Mouse (Mus musculus) CH12.LX (cell line): ENCODE measurements around the gene Camsap2. TPM values are rescaled to one million over a fixed set of nuclear protein-coding genes. Genes with fewer than 3 reads are reported as not detected.

Experiments used
- DNase-seq: peaks from one replicate; pipeline ENCODE4 v3.0.0-alpha.2; 2013; ENCODE audit errors: extremely low read depth
- H3K27ac ChIP-seq: 2 replicates; pipeline ENCODE4 v1.5.1; 2012; ENCODE audit warnings: low read depth, mild to moderate bottlenecking, control low read depth, moderate library complexity; ENCODE audit not compliant: insufficient read depth
- H3K27me3 ChIP-seq: replicated peaks from 2 replicates; pipeline ENCODE3; 2012; ENCODE audit warnings: inconsistent platforms
- H3K36me3 ChIP-seq, 2 experiments: replicated peaks in 1 of 2; 2 replicates each; pipeline versions ENCODE3 to v1.6.1; 2012; ENCODE audit warnings: inconsistent platforms in 1 of 2, low read length in 1 of 2, mild to moderate bottlenecking in 1 of 2, mixed read lengths in 1 of 2, moderate library complexity in 1 of 2; ENCODE audit not compliant: control insufficient read depth in 1 of 2, insufficient read depth in 1 of 2
- H3K4me1 ChIP-seq, 2 experiments: 2 replicates each; pipeline ENCODE4 v1.6.1; 2012; ENCODE audit warnings: inconsistent platforms in 1 of 2, moderate library complexity in 1 of 2; ENCODE audit not compliant: insufficient read depth in 2 of 2, control insufficient read depth in 1 of 2
- H3K4me2 ChIP-seq: 2 replicates; pipeline ENCODE4 v1.6.1; 2012; ENCODE audit warnings: low read depth, mild to moderate bottlenecking, control low read depth; ENCODE audit not compliant: poor library complexity, insufficient read depth, severe bottlenecking
- H3K4me3 ChIP-seq, 3 experiments: fragments of 150-350 bp in 1 of 3; sonication (generic) in 1 of 3; replicated peaks in 1 of 3; 2 replicates each; pipeline versions ENCODE3 to v1.5.1; 2011 to 2012; ENCODE audit warnings: low read depth in 2 of 3, low read length in 2 of 3, mild to moderate bottlenecking in 2 of 3, moderate library complexity in 2 of 3, control low read depth in 1 of 3, improper control_type of control experiment in 1 of 3, inconsistent platforms in 1 of 3, mixed read lengths in 1 of 3; ENCODE audit not compliant: poor library complexity in 1 of 3
- H3K79me2 ChIP-seq: replicated peaks from 2 replicates; pipeline ENCODE4 v1.6.1; 2012; ENCODE audit warnings: mild to moderate bottlenecking, moderate library complexity; ENCODE audit not compliant: control insufficient read depth, poor library complexity, insufficient read depth, severe bottlenecking; ENCODE audit errors: extremely low read depth
- H3K9ac ChIP-seq: 2 replicates; pipeline ENCODE4 v1.6.1; 2012; ENCODE audit warnings: low read depth, mild to moderate bottlenecking, control low read depth, moderate library complexity; ENCODE audit not compliant: insufficient read depth
- H3K9me3 ChIP-seq: replicated peaks from 2 replicates; pipeline ENCODE3; 2012; ENCODE audit warnings: low read length, inconsistent platforms, mixed read lengths
- BHLHE40 ChIP-seq: IDR thresholded peaks from 2 replicates; pipeline ENCODE4 v1.6.1; 2011; ENCODE audit warnings: mild to moderate bottlenecking, low read depth, low read length, improper control_type of control experiment
- CHD1 ChIP-seq: IDR thresholded peaks from 2 replicates; pipeline ENCODE4 v1.6.1; 2012; ENCODE audit warnings: low read depth, low read length, improper control_type of control experiment, inconsistent platforms
- CHD2 ChIP-seq: IDR thresholded peaks from 2 replicates; pipeline ENCODE4 v1.6.1; 2011; ENCODE audit warnings: low read length, improper control_type of control experiment
- CTCF ChIP-seq, 2 experiments: IDR thresholded peaks in 1 of 2; conservative IDR thresholded peaks in 1 of 2; 2 replicates each; pipeline ENCODE4 v1.5.1; 2011 to 2012; ENCODE audit warnings: low read depth in 2 of 2, low read length in 2 of 2, improper control_type of control experiment in 1 of 2, inconsistent platforms in 1 of 2, mild to moderate bottlenecking in 1 of 2, moderate library complexity in 1 of 2
- E2F4 ChIP-seq: IDR thresholded peaks from 2 replicates; pipeline ENCODE4 v1.6.1; 2011; ENCODE audit warnings: low read depth, low read length, improper control_type of control experiment; ENCODE audit not compliant: insufficient replicate concordance
- EP300 ChIP-seq: IDR thresholded peaks from 2 replicates; pipeline ENCODE4 v1.6.1; 2011; ENCODE audit warnings: low read length, improper control_type of control experiment
- IRF4 ChIP-seq: IDR thresholded peaks from 2 replicates; pipeline ENCODE4 v1.6.1; 2014; ENCODE audit warnings: low read depth, mild to moderate bottlenecking, inconsistent platforms, low read length, improper control_type of control experiment
- JUND ChIP-seq: conservative IDR thresholded peaks from 2 replicates; pipeline ENCODE4 v1.6.1; 2011; ENCODE audit warnings: low read depth, low read length, improper control_type of control experiment
- MAX ChIP-seq: IDR thresholded peaks from 2 replicates; pipeline ENCODE4 v1.6.1; 2011; ENCODE audit warnings: low read length, improper control_type of control experiment
- MAZ ChIP-seq: IDR thresholded peaks from 2 replicates; pipeline ENCODE4 v1.6.1; 2012; ENCODE audit warnings: low read depth, mild to moderate bottlenecking, inconsistent platforms, low read length, improper control_type of control experiment, moderate library complexity
- MEF2A ChIP-seq: IDR thresholded peaks from 2 replicates; pipeline ENCODE4 v1.6.1; 2014; ENCODE audit warnings: low read depth, mild to moderate bottlenecking, inconsistent platforms, low read length, improper control_type of control experiment, borderline replicate concordance
- MYC ChIP-seq: IDR thresholded peaks from 2 replicates; pipeline ENCODE4 v1.6.1; 2011; ENCODE audit warnings: low read depth, mild to moderate bottlenecking, improper control_type of control experiment, low read length
- NELFE ChIP-seq: IDR thresholded peaks from 2 replicates; pipeline ENCODE4 v1.6.1; 2011; ENCODE audit warnings: low read depth, low read length, improper control_type of control experiment
- NRF1 ChIP-seq: IDR thresholded peaks from 2 replicates; pipeline ENCODE4 v1.6.1; 2014; ENCODE audit warnings: low read depth, mild to moderate bottlenecking, inconsistent platforms, low read length, improper control_type of control experiment, moderate library complexity
- PAX5 ChIP-seq: IDR thresholded peaks from 2 replicates; pipeline ENCODE4 v1.6.1; 2012; ENCODE audit warnings: low read length, inconsistent platforms, mixed read lengths
- POLR2A ChIP-seq: IDR thresholded peaks from 2 replicates; pipeline ENCODE4 v1.6.1; 2011; ENCODE audit warnings: low read depth, mild to moderate bottlenecking, improper control_type of control experiment, low read length
- POLR2AphosphoS2 ChIP-seq: IDR thresholded peaks from 2 replicates; pipeline ENCODE4 v1.6.1; 2011; ENCODE audit warnings: low read depth, low read length, improper control_type of control experiment
- RAD21 ChIP-seq: IDR thresholded peaks from 2 replicates; pipeline ENCODE4 v1.6.1; 2011; ENCODE audit warnings: low read depth, mild to moderate bottlenecking, low read length, improper control_type of control experiment, moderate library complexity
- SMC3 ChIP-seq: IDR thresholded peaks from 2 replicates; pipeline ENCODE4 v1.6.1; 2011; ENCODE audit warnings: low read depth, low read length, improper control_type of control experiment
- TCF12 ChIP-seq: IDR thresholded peaks from 2 replicates; pipeline ENCODE4 v1.6.1; 2014; ENCODE audit warnings: low read depth, mild to moderate bottlenecking, inconsistent platforms, low read length, improper control_type of control experiment
- UBTF ChIP-seq: IDR thresholded peaks from 2 replicates; pipeline ENCODE4 v1.6.1; 2012; ENCODE audit warnings: low read depth, mild to moderate bottlenecking, inconsistent platforms, low read length, improper control_type of control experiment, moderate library complexity
- ZC3H11A ChIP-seq: IDR thresholded peaks from 2 replicates; pipeline ENCODE4 v1.6.1; 2012; ENCODE audit warnings: low read depth, mild to moderate bottlenecking, inconsistent platforms, low read length, improper control_type of control experiment
- ZKSCAN1 ChIP-seq: IDR thresholded peaks from 2 replicates; pipeline ENCODE4 v1.6.1; 2012; ENCODE audit warnings: low read depth, inconsistent platforms, low read length, improper control_type of control experiment, borderline replicate concordance
- ZMIZ1 ChIP-seq: IDR thresholded peaks from 2 replicates; pipeline ENCODE4 v1.6.1; 2012; ENCODE audit warnings: low read depth, mild to moderate bottlenecking, inconsistent platforms, low read length, improper control_type of control experiment
- ZNF384 ChIP-seq: IDR thresholded peaks from 2 replicates; pipeline ENCODE4 v1.6.1; 2012; ENCODE audit warnings: low read depth, low read length, improper control_type of control experiment, inconsistent platforms
- dilution Hi-C: fragments of 300-500 bp; cut with MboI; formaldehyde crosslinking; loops from 2 replicates; pipeline ENCODE4 v1.14.3; 2020; ENCODE audit warnings: low sequenced_read_pairs; ENCODE audit not compliant: extremely low pct_unique_long_range_greater_than_20kb, extremely low pct_ligation_motif_present
- in situ Hi-C: fragments of 300-500 bp; cut with MboI; formaldehyde crosslinking; loops from 3 replicates; pipeline ENCODE4 v1.14.3; 2019; ENCODE audit warnings: low sequenced_read_pairs, low pct_ligation_motif_present, low pct_unique_long_range_greater_than_20kb, mixed read lengths
- polyA plus RNA-seq: library from polyadenylated mRNA; unstranded; fragments of >175 nt; gene quantifications from 2 replicates; pipeline ENCODE4 v1.2.1, GENCODE M21; 2012; ENCODE audit warnings: low read depth; ENCODE audit not compliant: insufficient read length
- total RNA-seq, 2 experiments: library from RNA; depleted of rRNA; stranded (reverse); fragments of 300-350 nt in 1 of 2; fragments of >200 nt in 1 of 2; gene quantifications; 2 replicates each; pipeline ENCODE4 v1.2.3; 2012 to 2014

The Camsap2 gene
- total and polyA plus RNA-seq, 3 experiments = 5.6 to 11.3 (median 9.5) TPM

DNA sequence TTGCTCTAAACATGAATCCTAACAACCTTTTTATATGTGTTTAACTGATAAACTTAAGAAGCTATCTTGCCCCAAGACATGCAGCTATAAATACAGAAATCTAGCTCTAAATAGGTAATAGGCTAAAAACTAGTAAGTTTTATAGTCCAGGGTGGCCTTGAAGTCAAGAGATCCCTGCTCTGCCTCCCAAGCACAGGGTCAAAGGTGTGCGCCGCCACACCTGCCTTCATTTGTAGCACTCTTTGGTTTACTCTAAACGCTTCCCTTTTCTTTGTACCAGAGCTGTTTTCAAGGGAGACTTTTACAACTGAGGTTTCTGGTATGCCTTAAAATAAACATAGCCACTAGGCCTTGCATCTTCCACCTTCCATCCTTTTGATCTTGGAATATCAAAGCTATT, 18.3 kb downstream of the Camsap2 start:
- peaks cover 0 to 7% of the 10 kb centered on the region in 2 experiments; a peak in 1 of 4 replicates for H3K4me1 ChIP-seq
- H3K9me3 ChIP-seq = no peaks in the 10 kb centered on the region
- H3K4me3 ChIP-seq = no peak overlapping the region
- H3K9ac ChIP-seq = no peak overlapping the region
- DNase-seq = no peak
- no peak overlapping the region for H3K27ac ChIP-seq
- in situ Hi-C loops = no loop called here
- H3K36me3 ChIP-seq = peaks cover 17 to 62% of the 10 kb centered on the region in 2 experiments
- H3K79me2 ChIP-seq = no peaks in the 10 kb centered on the region
- H3K27me3 ChIP-seq = no peaks in the 10 kb centered on the region
- dilution Hi-C loops = no loop called here
- TF ChIP-seq ZC3H11A = no peak
- TF ChIP-seq POLR2AphosphoS2 = no peak
- no peak for TF ChIP-seq CHD2
- TF ChIP-seq MAZ = no peak
- no peak for TF ChIP-seq NELFE
- no peak for TF ChIP-seq RAD21
- TF ChIP-seq EP300 = no peak
- TF ChIP-seq UBTF = no peak
- no peak for TF ChIP-seq BHLHE40
- TF ChIP-seq PAX5 = no peak
- no peak for TF ChIP-seq ZKSCAN1
- no peak for TF ChIP-seq ZMIZ1
- no peak for TF ChIP-seq TCF12
- TF ChIP-seq MYC = no peak
- no peak for TF ChIP-seq E2F4
- no peak for TF ChIP-seq ZNF384
- TF ChIP-seq JUND = no peak
- H3K4me2 ChIP-seq = no peak overlapping the region

DNA sequence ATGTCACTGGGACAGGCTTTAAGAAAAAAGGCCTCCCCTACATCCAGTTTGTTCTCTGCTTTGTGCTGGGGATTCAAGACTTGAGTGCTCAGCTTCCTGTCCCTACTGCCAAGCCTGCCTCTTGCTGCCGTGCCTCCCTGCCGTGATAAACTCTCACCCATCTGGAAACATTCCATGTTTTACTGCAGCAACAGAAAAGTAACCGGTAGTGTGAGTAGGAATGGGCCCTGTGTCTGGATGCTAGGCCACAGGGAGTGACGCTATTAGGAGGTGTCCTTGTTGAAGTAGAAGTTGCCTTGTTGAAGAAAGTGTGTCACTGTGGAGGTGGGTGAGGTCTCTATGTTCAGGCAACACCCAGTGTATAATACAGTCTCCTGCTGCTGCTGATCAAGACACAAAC, 20.0 kb downstream of the Camsap2 start:
- Histone ChIP-seq H3K27me3 (no peaks in the 10 kb centered on the region), H3K9ac (no peak overlapping the region), H3K36me3 (peaks cover 17 to 54% of the 10 kb centered on the region in 2 experiments), H3K79me2 (no peaks in the 10 kb centered on the region), H3K27ac (no peak overlapping the region), H3K4me3 (no peak overlapping the region), H3K4me2 (no peak overlapping the region), H3K4me1 (no peaks in the 10 kb centered on the region)
- DNase-seq = no peak
- dilution Hi-C loops = no loop called here
- in situ Hi-C loops = no loop called here
- TF ChIP-seq JUND = no peak
- no peak for TF ChIP-seq E2F4
- no peak for TF ChIP-seq POLR2AphosphoS2
- TF ChIP-seq EP300 = no peak
- no peak for TF ChIP-seq POLR2A
- no peak for TF ChIP-seq MAZ
- no peak for TF ChIP-seq CTCF (conservative IDR thresholded peaks at IDR 0.05 in 1 of 2, IDR thresholded peaks at IDR 0.05 in 1 of 2; ENCODE audit: low read depth in 2 of 2, low read length in 2 of 2)
- no peak for TF ChIP-seq CHD2
- TF ChIP-seq MEF2A = no peak
- no peak for TF ChIP-seq MAX
- no peak for TF ChIP-seq SMC3
- no peak for TF ChIP-seq NRF1
- no peak for TF ChIP-seq ZC3H11A
- no peak for TF ChIP-seq RAD21
- no peak for TF ChIP-seq IRF4
- TF ChIP-seq CHD1 = no peak
- TF ChIP-seq, all 38 proteins: peak for 0
- no peaks in the 10 kb centered on the region for H3K9me3 ChIP-seq
